Mouse (Mus musculus) embryonic fibroblast, embryonic 13.5 days (primary cell): Measurements from ENCODE around the gene Gpr61. TPM values are rescaled to one million over a fixed set of nuclear protein-coding genes. Genes with fewer than 3 reads are reported as not detected.

Experiments used
- H3K27ac ChIP-seq: 2 replicates; pipeline ENCODE4 v1.5.1; 2012; ENCODE audit warnings: low read length, control low read depth, inconsistent platforms; ENCODE audit not compliant: insufficient read depth
- H3K4me1 ChIP-seq: 2 replicates; pipeline ENCODE4 v1.6.1; 2011; ENCODE audit warnings: low read length; ENCODE audit not compliant: control insufficient read depth, insufficient read depth
- H3K4me3 ChIP-seq: 2 replicates; pipeline ENCODE4 v1.5.1; 2011; ENCODE audit warnings: mild to moderate bottlenecking, control low read depth, low read length; ENCODE audit not compliant: insufficient read depth
- CTCF ChIP-seq: IDR thresholded peaks from 2 replicates; pipeline ENCODE4 v1.5.1; 2011; ENCODE audit warnings: mild to moderate bottlenecking, control low read depth, low read length, moderate library complexity, borderline replicate concordance; ENCODE audit not compliant: insufficient read depth
- POLR2A ChIP-seq: IDR thresholded peaks from 2 replicates; pipeline ENCODE4 v1.6.1; 2011; ENCODE audit warnings: low read depth, mild to moderate bottlenecking, control low read depth, low read length, moderate library complexity
- polyA plus RNA-seq: library from polyadenylated mRNA; stranded (reverse); fragments of >200 nt; gene quantifications from 2 replicates; pipeline ENCODE4 v1.2.4, GENCODE M21; 2011; ENCODE audit warnings: low read depth; ENCODE audit not compliant: missing spikeins, insufficient read length

The Gpr61 gene
- polyA plus RNA-seq, 1 experiment = not detected

DNA sequence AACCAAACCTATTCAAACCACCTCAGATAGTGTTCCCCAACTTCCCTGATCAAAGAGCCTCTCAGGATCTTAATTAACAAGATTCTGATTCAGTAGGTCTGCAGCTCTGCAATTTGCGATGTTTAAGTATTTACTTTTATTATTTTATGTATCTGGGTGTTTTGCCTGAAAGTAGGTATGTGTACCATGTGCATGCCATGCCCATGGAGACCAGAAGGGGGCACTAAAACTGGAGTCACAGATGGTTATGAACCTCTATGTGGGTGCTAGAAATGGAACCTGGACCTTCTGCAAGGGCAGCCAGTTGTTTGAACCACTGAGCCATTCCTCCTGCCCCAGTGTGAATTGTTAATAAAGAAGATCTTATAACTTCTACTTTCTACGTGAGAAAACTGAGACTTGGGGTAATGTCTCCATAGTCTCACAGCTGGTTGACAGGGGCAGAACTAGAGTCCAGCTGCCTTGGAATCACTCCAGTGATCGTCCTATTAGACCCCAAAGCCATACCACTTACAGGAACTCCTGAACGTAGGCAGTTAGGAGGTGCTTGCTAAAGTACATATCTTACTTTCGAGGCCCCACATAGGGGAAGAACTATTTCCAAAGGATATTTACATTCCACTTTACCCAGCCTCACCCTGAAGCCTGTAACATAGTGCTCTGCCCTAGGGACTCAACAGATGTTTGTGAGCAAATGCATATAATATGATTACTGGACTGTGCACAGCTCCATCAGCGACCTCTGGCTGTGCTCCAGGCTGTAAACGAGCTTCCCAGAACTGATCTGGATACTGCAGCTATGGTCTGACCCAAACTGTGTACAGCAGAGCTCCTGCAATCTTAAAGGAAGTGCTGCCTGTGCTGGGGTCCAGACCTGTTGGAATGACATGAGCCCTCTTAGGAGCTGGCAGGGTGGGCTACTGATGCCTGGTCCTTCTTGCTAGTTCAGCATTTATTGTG, 24.4 kb upstream of the Gpr61 start:
- Histone ChIP-seq H3K27ac (no peak overlapping the region), H3K4me1 (peaks cover 2% of the 10 kb centered on the region; the same call in 1 of the 2 replicates), H3K4me3 (no peak overlapping the region)
- no peak for TF ChIP-seq CTCF

DNA sequence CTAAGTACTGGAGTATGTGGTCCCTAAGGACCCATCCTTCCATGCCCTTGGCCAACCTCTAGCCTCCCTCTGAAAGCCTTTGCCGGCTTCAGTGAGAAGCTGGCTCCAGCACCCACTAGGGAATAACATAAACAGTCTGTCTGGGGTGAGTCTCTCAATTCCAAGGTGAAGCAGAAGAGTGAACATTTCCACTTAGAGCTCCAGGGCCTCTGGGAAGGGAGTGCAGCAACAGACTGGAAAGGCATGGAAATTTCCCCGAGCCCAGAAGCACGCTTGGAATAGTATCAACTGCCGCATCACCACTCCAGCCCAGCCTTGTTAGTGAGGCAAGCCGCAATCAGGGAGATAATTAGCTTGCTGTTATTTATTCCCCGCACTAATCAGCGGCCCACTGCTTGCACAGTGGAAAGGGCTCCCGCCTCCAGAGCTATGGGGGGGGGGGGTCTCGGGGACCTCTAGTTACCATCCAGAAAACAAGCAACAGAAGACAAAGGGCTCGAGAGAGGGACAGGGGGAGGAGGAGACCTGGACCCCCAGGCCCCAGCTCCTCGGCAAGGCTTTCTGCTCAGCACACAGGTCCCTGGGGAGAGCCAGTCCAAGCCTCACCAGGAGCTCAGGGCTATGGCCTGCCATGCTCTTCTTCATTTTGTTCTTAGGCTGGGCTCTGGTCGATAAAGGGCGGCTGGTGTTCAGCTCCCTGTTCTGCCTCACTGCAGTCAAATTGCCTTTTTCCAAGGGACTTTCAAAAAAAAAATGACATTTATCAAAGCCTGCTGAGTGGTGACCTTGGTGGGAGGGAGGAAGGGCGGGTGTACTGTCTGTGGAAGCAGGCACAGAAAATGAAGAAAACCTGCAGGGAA, 20.2 kb upstream of the Gpr61 start:
- Histone ChIP-seq H3K4me3 (no peak overlapping the region), H3K4me1 (no peaks in the 10 kb centered on the region; the same call in 1 of the 2 replicates), H3K27ac (no peak overlapping the region)
- TF ChIP-seq CTCF = no peak

DNA sequence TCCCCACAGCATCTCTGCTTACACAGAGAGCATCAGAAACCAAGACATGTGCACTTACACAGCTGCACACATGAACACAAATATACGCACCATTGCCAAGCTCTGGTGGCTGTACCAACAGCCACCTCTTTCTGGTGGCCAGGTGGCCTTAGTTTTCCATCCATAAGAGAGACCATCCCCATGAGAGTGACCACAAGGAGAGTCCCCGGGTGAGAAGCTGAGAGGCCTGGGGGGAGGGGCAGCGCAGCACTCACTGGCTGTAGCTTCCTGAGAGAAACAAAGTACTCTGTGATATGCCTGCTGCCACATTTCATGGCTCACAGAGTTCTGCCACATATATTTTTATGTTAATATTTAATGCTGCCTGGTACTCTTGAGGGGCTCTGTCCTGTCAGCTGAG, 14.5 kb upstream of the Gpr61 start:
- H3K4me3 ChIP-seq = no peak overlapping the region
- no peaks in the 10 kb centered on the region for H3K4me1 ChIP-seq
- TF ChIP-seq CTCF (no peak), POLR2A (no peak)
- no peak overlapping the region for H3K27ac ChIP-seq

DNA sequence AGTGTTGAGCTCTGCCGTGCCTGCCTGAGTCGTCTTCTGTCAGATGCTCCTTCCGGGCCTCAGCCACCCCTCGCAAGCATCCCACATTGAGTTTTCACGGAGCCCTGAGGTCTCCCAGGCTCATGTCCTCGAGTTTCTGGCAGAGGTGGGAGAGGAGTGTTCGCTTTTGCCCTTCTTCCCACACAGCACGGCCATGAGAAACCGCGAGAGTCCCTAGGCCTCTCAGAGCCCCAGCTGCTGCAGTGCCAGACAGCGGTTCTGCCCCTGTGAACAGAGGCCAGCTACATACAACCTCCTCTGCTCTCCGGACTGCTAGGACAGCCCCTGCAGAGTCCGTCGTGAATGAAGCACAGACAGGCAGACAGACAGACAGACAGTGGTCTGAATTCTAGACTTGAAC, 12.8 kb upstream of the Gpr61 start:
- TF ChIP-seq POLR2A = no peak
- no peak for TF ChIP-seq CTCF
- Histone ChIP-seq H3K27ac (no peak overlapping the region), H3K4me3 (no peak overlapping the region), H3K4me1 (no peaks in the 10 kb centered on the region)

DNA sequence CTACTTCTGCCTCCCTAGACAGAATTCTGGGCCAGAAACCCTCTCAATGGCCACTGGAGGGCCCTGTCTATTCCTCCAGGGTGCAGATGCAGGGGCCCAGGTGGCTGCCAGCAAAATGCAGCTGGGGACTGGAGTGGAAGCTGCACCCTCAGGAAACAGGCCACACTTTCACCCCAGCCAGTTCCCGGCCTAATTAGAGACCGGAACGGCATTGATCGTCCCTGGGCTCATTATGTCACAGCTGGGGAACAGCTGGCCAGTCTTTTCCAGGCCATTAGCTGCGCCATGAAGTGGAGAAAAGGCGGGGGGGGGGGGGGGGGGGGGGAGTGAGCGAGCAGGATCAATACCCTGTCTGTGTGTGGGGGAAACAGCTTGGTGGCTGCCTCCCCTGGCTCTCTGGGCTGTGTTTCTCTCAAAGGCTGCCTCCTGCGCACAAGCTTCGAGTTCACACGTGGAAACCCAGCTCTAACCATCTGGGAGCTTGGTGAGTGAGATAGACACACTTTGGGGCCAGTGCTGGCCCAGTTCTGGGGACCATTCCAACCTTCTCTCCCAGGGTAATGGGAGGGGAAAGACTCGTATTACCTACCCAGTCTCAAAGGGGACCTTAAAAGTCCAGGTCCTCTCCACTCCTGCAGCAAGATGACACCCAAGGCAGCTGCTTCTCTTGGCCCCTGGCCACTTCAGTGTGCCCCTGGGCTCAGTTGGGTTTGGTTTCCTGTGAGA, 12.0 kb upstream of the Gpr61 start:
- no peak overlapping the region for H3K27ac ChIP-seq
- TF ChIP-seq CTCF (no peak), POLR2A (no peak)
- no peak overlapping the region for H3K4me3 ChIP-seq
- H3K4me1 ChIP-seq = no peaks in the 10 kb centered on the region

DNA sequence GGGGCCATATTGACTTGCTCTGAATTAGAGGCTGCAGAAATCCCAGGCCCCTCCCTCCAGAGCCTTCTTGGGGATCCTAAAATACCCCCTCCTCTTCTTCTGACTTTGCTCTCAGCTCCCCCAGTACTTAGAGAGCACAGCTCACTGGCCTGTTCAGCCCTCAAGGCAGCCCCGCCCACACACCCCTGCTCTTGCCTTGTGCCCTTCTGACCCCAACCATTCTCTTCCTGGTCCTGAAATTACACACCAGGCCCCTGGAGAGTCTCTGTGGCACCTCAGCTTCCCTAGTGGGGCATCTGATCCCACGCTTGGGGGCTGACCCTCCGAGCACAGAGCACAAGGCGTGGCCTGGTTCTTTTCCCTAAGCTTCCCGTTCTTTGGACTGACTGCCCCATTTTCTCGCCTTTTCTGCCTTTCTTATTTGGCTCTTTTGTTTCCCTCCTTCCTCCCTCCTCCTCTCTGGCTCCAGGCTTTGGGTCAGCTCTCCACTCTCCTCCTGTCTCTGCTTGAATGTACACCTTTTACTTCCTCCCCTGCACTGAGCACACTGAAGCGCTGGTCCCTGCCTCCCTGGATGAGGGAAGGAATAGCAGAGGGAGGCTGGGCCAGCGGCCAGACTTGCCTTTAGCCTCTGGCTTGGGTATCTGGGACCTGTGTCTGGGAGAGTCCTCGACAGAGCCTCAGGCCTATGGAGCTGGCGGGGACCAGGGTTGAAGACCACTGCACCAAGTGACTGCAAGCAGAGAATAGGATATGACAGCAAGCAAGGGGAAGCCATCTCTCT, 11.0 kb upstream of the Gpr61 start:
- Histone ChIP-seq H3K4me3 (no peak overlapping the region), H3K4me1 (no peaks in the 10 kb centered on the region), H3K27ac (no peak overlapping the region)
- TF ChIP-seq CTCF = no peak
- TF ChIP-seq POLR2A = no peak

DNA sequence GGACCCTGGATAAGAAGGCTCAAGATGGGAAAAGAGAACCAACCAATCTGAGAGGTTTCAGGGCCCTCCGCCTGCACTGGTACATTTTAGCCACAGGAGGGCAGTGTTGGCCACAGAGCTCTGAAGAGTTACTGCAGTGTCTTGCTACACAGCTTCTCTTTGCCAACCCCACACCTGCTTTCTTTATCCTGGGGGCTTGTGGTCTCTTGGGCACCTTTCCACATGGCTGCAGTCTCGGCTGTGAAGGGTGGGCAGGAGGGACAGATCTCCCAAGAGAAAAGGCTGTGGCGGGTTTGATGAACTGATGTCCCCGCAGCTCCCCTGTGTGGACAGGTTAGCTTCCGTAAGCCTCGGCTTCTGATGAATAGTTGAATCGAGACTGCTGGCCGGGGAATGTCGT, 10.1 kb upstream of the Gpr61 start:
- Histone ChIP-seq H3K27ac (no peak overlapping the region), H3K4me1 (no peaks in the 10 kb centered on the region), H3K4me3 (no peak overlapping the region)
- TF ChIP-seq CTCF (peak; percentile 85), POLR2A (no peak)

DNA sequence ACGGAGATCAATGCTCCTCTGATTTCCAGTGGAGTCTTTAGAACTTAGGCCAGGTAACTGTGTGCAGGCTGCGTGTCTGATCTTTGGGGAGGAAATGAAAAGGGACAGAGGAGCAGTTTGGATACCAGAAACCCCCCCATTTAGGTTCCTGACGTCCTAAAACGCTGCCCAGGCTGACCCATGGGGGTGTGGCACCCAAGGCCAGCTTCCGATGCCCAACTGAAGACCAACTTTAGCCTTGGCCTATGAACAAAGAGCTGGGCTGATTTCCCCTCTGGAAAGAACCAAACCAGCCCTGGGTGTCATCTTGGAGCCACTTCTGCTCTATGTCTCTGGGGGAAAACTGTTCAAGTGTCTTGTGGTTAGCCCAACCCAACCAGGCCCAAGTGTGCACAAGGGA, 9.4 kb upstream of the Gpr61 start:
- Histone ChIP-seq H3K4me3 (no peak overlapping the region), H3K4me1 (no peaks in the 10 kb centered on the region), H3K27ac (no peak overlapping the region)
- no peak for TF ChIP-seq CTCF
- TF ChIP-seq POLR2A = no peak
